In the genomic region with DNA sequence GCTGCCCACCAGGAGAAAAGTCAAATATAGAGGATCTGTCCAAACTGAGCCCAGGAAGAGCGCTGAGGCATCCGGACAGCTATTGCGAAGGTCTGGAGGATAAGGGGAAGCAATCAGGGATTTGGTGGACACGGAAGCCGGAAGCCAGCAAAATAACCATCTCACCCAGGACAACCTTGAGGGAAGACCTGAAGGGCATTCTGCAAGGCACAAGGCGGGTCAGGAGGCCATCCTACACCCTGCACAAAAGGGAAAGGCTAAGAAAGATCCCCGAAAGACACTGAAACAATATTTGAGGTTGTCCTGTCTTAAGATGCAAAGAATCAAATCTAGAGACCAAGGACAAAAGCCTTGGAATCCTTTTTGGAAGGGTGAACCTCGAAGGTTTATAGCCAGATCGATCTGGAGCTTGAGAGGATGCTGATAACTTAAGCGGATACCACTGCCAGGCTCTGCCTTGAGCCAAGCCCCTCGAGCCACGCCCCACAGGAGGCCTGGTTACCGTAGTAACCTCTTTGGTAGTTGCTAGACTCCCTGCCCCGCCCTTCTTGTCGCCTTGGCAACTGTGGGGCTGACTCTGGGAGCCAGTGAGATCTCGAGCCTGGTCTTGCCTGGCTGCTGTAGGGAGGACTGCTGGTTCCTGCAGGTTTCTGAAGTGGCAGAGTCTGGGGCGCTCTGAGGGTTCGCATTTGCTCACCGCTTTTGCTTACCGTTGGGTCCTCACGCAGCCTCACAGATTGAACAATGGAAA, we compare ENCODE assay signal across 8 mouse cellular contexts. TPM values are rescaled to one million over a fixed set of nuclear protein-coding genes. Genes with fewer than 3 reads are reported as not detected.
DNase-seq lines count a peak whose midpoint lies in the region; ATAC-seq lines count a peak whose summit lies in the region.

No protein-coding gene starts in this region.

- ATAC-seq in intestine, embryonic 14.5 days (replicated peaks; ENCODE audit: low FRiP score, low TSS enrichment, low read depth), result peak; percentile 98
- peak; percentile 98 for ATAC-seq in stomach, embryonic 14.5 days (ENCODE audit: insufficient number of reproducible peaks, insufficient read depth, low FRiP score, low read depth)

- no peak overlapping the region for H3K27ac ChIP-seq in intestine, embryonic 14.5 days (ENCODE audit: low read depth)
- no peak overlapping the region for H3K27ac ChIP-seq in stomach, embryonic 14.5 days (ENCODE audit: low read length)

- no peak overlapping the region for H3K9ac ChIP-seq in intestine, embryonic 14.5 days (ENCODE audit: low read length)
- no peak overlapping the region for H3K9ac ChIP-seq in stomach, embryonic 14.5 days (replicated peaks; ENCODE audit: low read depth, low read length)

- H3K27me3 ChIP-seq in intestine, embryonic 14.5 days (replicated peaks; ENCODE audit: control insufficient read depth, insufficient read depth, low read length), result no peaks in the 10 kb centered on the region
- H3K27me3 ChIP-seq in stomach, embryonic 14.5 days (ENCODE audit: control insufficient read depth, insufficient read depth, low read length), result no peaks in the 10 kb centered on the region

- no peaks in the 10 kb centered on the region for H3K36me3 ChIP-seq in intestine, embryonic 14.5 days (ENCODE audit: control insufficient read depth, insufficient read depth, low read length)
- H3K36me3 ChIP-seq in stomach, embryonic 14.5 days (ENCODE audit: control insufficient read depth, insufficient read depth, low read length), result no peaks in the 10 kb centered on the region

- H3K4me1 ChIP-seq in intestine, embryonic 14.5 days (replicated peaks; ENCODE audit: control insufficient read depth, insufficient read depth, low read length), result no peaks in the 10 kb centered on the region; the same call in 1 of the 2 replicates
- H3K4me1 ChIP-seq in stomach, embryonic 14.5 days (ENCODE audit: control insufficient read depth, insufficient read depth, low read length), result no peaks in the 10 kb centered on the region

- H3K4me2 ChIP-seq in intestine, embryonic 14.5 days (ENCODE audit: low read length), result peak overlapping the region; percentile 54
- H3K4me2 ChIP-seq in stomach, embryonic 14.5 days (replicated peaks; ENCODE audit: low read depth, low read length), result peak overlapping the region; percentile 45

- H3K9me3 ChIP-seq in intestine, embryonic 14.5 days (ENCODE audit: control insufficient read depth, low read length), result 0 out of 2 replicates have a peak, but pooled peaks cover 2% of the 10 kb centered on the region
- no peaks in the 10 kb centered on the region for H3K9me3 ChIP-seq in stomach, embryonic 14.5 days (ENCODE audit: control insufficient read depth, low read depth, low read length)

- WGBS in intestine, embryonic 14.5 days, result 25% methylated on average over 21 of the region's 21 CpGs
- WGBS in stomach, embryonic 14.5 days, result 27% methylated on average over 21 of the region's 21 CpGs

- intact Hi-C loops in left cerebral cortex, postnatal 14 days (cut with DNase I), result no loop called here

- peak overlapping the region; percentile 29 for H3K4me3 ChIP-seq in intestine, embryonic 14.5 days (ENCODE audit: low read depth, low read length)
- peak overlapping the region; percentile 21 for H3K4me3 ChIP-seq in stomach, embryonic 14.5 days (ENCODE audit: low read depth, low read length)

- peak; percentile 79 for DNase-seq in layer of hippocampus, adult 11-12 months (ENCODE audit: low spot score)
- no peak for DNase-seq in layer of hippocampus, adult 9-10 months (ENCODE audit: low spot score)
- peak; percentile 94 to 97 for DNase-seq in cerebellum, postnatal 10 days
- DNase-seq in frontal cortex, postnatal 25 days (ENCODE audit: low spot score in 2 of 2), result peak; percentile 48 to 62
- peak; percentile 86 for DNase-seq in intestine, embryonic 14.5 days (ENCODE audit: low spot score)
- peak; percentile 80 to 88 for DNase-seq in left cerebral cortex, postnatal 14 days (ENCODE audit: low spot score in 2 of 2)
- peak; percentile 94 for DNase-seq in mesoderm, embryonic 11.5 days (ENCODE audit: low read depth, low spot score)

RNA-seq across cellular contexts. Expression of gene Kif1a, which starts 13.1 kb away (rescaled TPM):
- polyA plus RNA-seq in intestine, embryonic 14.5 days (2014; fragmentation: Nextera tagmentation; extraction: Ambion mirVana), result 15.8 and 16.7 TPM in 2 replicates
- 100 to 1,000 TPM; 813 to 815 TPM for total RNA-seq in left cerebral cortex, postnatal 14 days (2021)
- polyA plus RNA-seq in stomach, embryonic 14.5 days (2014; fragmentation: Nextera tagmentation; extraction: Ambion mirVana), result 18.7 and 23.2 TPM in 2 replicates

RNA-seq across cellular contexts. Expression of gene Agxt, which starts 20.2 kb away (rescaled TPM):
- not detected in 2 replicates for polyA plus RNA-seq in intestine, embryonic 14.5 days (2014; fragmentation: Nextera tagmentation; extraction: Ambion mirVana)
- total RNA-seq in left cerebral cortex, postnatal 14 days (2021), result not detected
- not detected in 2 replicates for polyA plus RNA-seq in stomach, embryonic 14.5 days (2014; fragmentation: Nextera tagmentation; extraction: Ambion mirVana)

RNA-seq across cellular contexts. Expression of gene 2310007B03Rik, which starts 45.9 kb away (rescaled TPM):
- polyA plus RNA-seq in intestine, embryonic 14.5 days (2014; fragmentation: Nextera tagmentation; extraction: Ambion mirVana), result 3.2 and 3.9 TPM in 2 replicates
- total RNA-seq in left cerebral cortex, postnatal 14 days (2021), result not detected
- polyA plus RNA-seq in stomach, embryonic 14.5 days (2014; fragmentation: Nextera tagmentation; extraction: Ambion mirVana), result 2.6 TPM in 2 replicates

RNA-seq across cellular contexts. Expression of gene Crocc2, which starts 53.6 kb away (rescaled TPM):
- polyA plus RNA-seq in intestine, embryonic 14.5 days (2014; fragmentation: Nextera tagmentation; extraction: Ambion mirVana), result 0.04 and 0.16 TPM in 2 replicates
- total RNA-seq in left cerebral cortex, postnatal 14 days (2021), result under 1 TPM; 0.07 to 0.19 TPM
- 0.10 and 0.23 TPM in 2 replicates for polyA plus RNA-seq in stomach, embryonic 14.5 days (2014; fragmentation: Nextera tagmentation; extraction: Ambion mirVana)
